Mouse (Mus musculus): ENCODE data around the gene Prpf4b.

DNA sequence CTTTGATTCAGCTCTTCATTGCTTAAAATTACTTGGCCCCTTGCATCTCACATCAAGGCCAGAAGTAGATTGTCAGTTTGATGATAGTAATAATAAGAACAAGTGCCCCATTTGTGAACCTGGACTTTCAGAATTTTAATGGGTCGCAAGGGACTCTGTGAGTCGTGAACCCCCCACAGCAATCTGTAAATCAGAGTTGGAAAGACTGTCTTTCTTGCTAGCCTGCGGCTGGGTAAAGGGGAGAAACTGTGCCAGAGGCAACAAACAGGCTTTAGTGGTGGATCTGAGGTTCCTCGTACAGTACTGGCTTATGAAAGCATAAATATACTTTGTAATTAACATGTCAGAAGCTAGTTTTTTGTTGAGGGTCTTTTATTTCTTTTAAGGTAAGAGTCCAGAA, 32.3 kb upstream of the Prpf4b start:
- TF ChIP-seq POLR2A (IDR thresholded peaks at IDR 0.05; ENCODE audit: borderline replicate concordance, control insufficient read depth, low read depth, low read length) (no peak), CTCF (IDR thresholded peaks at IDR 0.05; ENCODE audit: control insufficient read depth, insufficient read depth, low read length) (no peak)

All from bone marrow, adult 2 months (tissue).